Mouse (Mus musculus) adrenal gland, adult 2 months (tissue): ENCODE data around the gene Ccr10. TPM values are rescaled to one million over a fixed set of nuclear protein-coding genes. Genes with fewer than 3 reads are reported as not detected.
"Not testable (repeated sequence)": the region's sequence is repeated elsewhere in the genome, so short reads cannot be mapped to it uniquely, and the experiment has no call there.

ENCODE experiments used
- DNase-seq: peaks from one replicate; pipeline ENCODE4 v3.0.0; 2021
- microRNA-seq, 2 experiments: library from miRNA; unstranded; fragments of <30 nt; microRNA quantifications; one replicate each; pipeline ENCODE4 v1.2.0; 2021
- polyA plus RNA-seq: library from polyadenylated mRNA; depleted of rRNA; stranded (reverse); fragments of >200 nt; gene quantifications from 2 replicates; pipeline ENCODE4 v1.2.3, GENCODE M21; 2012; rRNA removed
- total RNA-seq, 2 experiments: library from RNA; stranded (reverse); gene quantifications; 2 replicates each; pipeline ENCODE4 v1.2.3; 2021

Ccr10 gene
- total and polyA plus RNA-seq, 3 experiments: 0.26 to 0.84 (median 0.83) TPM

- DNase-seq: not testable (repeated sequence)
Observed at GRCm38 (mm10) chr11:101125008-101125407, 50.2 kb downstream of the Ccr10 start.

GRCm38 (mm10) chr11:101124494-101124893 is 50.7 kb downstream of the Ccr10 start:
- DNase-seq: not testable (repeated sequence)

Small RNA genes lying within 50 kb of the gene (microRNA-seq; reads per million reads assigned to microRNA genes)
- gene Gm27626: 0 reads per million in 2 experiments

Other genes with a start within 250 kb of the Ccr10 start
- 10 to 100 TPM; 76.6 to 79.4 TPM for gene Stat3, start 235.9 kb downstream of the Ccr10 start, total RNA-seq
- gene Stat3, start 235.9 kb downstream of the Ccr10 start, polyA plus RNA-seq: 45.4 and 54.9 TPM in 2 replicates
- gene Cavin1, start 204.6 kb downstream of the Ccr10 start, total RNA-seq: 100 to 1,000 TPM; 236 to 425 TPM
- gene Cavin1, start 204.6 kb downstream of the Ccr10 start, polyA plus RNA-seq: 193 and 219 TPM in 2 replicates
- gene Atp6v0a1, start 166.0 kb downstream of the Ccr10 start, total RNA-seq: 100 to 1,000 TPM; 116 to 159 TPM
- gene Atp6v0a1, start 166.0 kb downstream of the Ccr10 start, polyA plus RNA-seq: 77.9 and 98.0 TPM in 2 replicates
- 10 to 100 TPM; 38.0 to 42.5 TPM for gene Naglu, start 105.4 kb downstream of the Ccr10 start, total RNA-seq
- 102 and 120 TPM in 2 replicates for gene Naglu, start 105.4 kb downstream of the Ccr10 start, polyA plus RNA-seq
- 1 to 10 TPM; 1.1 to 2.5 TPM for gene Hsd17b1, start 97.0 kb downstream of the Ccr10 start, total RNA-seq
- 2.1 and 2.3 TPM in 2 replicates for gene Hsd17b1, start 97.0 kb downstream of the Ccr10 start, polyA plus RNA-seq
- gene Coasy, start 92.9 kb downstream of the Ccr10 start, total RNA-seq: 10 to 100 TPM; 86.9 to 90.5 TPM
- 178 and 187 TPM in 2 replicates for gene Coasy, start 92.9 kb downstream of the Ccr10 start, polyA plus RNA-seq
- 10 to 100 TPM; 57.8 to 72.3 TPM for gene Mlx, start 88.2 kb downstream of the Ccr10 start, total RNA-seq
- gene Mlx, start 88.2 kb downstream of the Ccr10 start, polyA plus RNA-seq: 36.3 and 42.4 TPM in 2 replicates
- 1 to 10 TPM; 3.6 to 5.9 TPM for gene Psmc3ip, start 80.0 kb downstream of the Ccr10 start, total RNA-seq
- 0.38 and 0.71 TPM in 2 replicates for gene Psmc3ip, start 80.0 kb downstream of the Ccr10 start, polyA plus RNA-seq
- 10 to 100 TPM; 50.7 to 50.9 TPM for gene Retreg3, start 55.5 kb downstream of the Ccr10 start, total RNA-seq
- gene Retreg3, start 55.5 kb downstream of the Ccr10 start, polyA plus RNA-seq: 41.7 and 46.9 TPM in 2 replicates
- gene Tubg1, start 55.5 kb downstream of the Ccr10 start, total RNA-seq: 10 to 100 TPM; 42.9 to 43.0 TPM
- 15.2 and 42.7 TPM in 2 replicates for gene Tubg1, start 55.5 kb downstream of the Ccr10 start, polyA plus RNA-seq
- gene Tubg2, start 19.5 kb downstream of the Ccr10 start, total RNA-seq: 1 to 10 TPM; 6.2 to 7.5 TPM
- 5.5 and 6.0 TPM in 2 replicates for gene Tubg2, start 19.5 kb downstream of the Ccr10 start, polyA plus RNA-seq
- gene Cntnap1, start 4.9 kb downstream of the Ccr10 start, total RNA-seq: 1 to 10 TPM; 6.8 TPM
- gene Cntnap1, start 4.9 kb downstream of the Ccr10 start, polyA plus RNA-seq: 9.3 and 9.4 TPM in 2 replicates
- gene Plekhh3, start 4.1 kb downstream of the Ccr10 start, total RNA-seq: 10 to 100 TPM; 19.4 to 39.7 TPM
- gene Plekhh3, start 4.1 kb downstream of the Ccr10 start, polyA plus RNA-seq: 112 and 122 TPM in 2 replicates
- 10 to 100 TPM; 31.3 to 35.0 TPM for gene Ezh1, start 51.0 kb upstream of the Ccr10 start, total RNA-seq
- gene Ezh1, start 51.0 kb upstream of the Ccr10 start, polyA plus RNA-seq: 17.1 and 20.1 TPM in 2 replicates
- 10 to 100 TPM; 46.5 to 46.9 TPM for gene Ramp2, start 70.6 kb upstream of the Ccr10 start, total RNA-seq
- 109 and 114 TPM in 2 replicates for gene Ramp2, start 70.6 kb upstream of the Ccr10 start, polyA plus RNA-seq
- gene Vps25, start 78.3 kb upstream of the Ccr10 start, total RNA-seq: 100 to 1,000 TPM; 102 to 116 TPM
- gene Vps25, start 78.3 kb upstream of the Ccr10 start, polyA plus RNA-seq: 186 and 204 TPM in 2 replicates
- gene Wnk4, start 85.1 kb upstream of the Ccr10 start, total RNA-seq: 1 to 10 TPM; 2.1 to 3.7 TPM
- gene Wnk4, start 85.1 kb upstream of the Ccr10 start, polyA plus RNA-seq: 0.62 and 0.94 TPM in 2 replicates
- gene Cntd1, start 103.6 kb upstream of the Ccr10 start, total RNA-seq: under 1 TPM; 0.32 to 0.38 TPM
- gene Cntd1, start 103.6 kb upstream of the Ccr10 start, polyA plus RNA-seq: 0.06 and 0.11 TPM in 2 replicates
- 10 to 100 TPM; 68.3 to 84.3 TPM for gene Coa3, start 103.7 kb upstream of the Ccr10 start, total RNA-seq
- 380 and 465 TPM in 2 replicates for gene Coa3, start 103.7 kb upstream of the Ccr10 start, polyA plus RNA-seq
- gene Becn1, start 126.8 kb upstream of the Ccr10 start, total RNA-seq: 100 to 1,000 TPM; 107 to 160 TPM
- gene Becn1, start 126.8 kb upstream of the Ccr10 start, polyA plus RNA-seq: 81.6 and 126 TPM in 2 replicates
- 100 to 1,000 TPM; 129 to 161 TPM for gene Psme3, start 140.8 kb upstream of the Ccr10 start, total RNA-seq
- gene Psme3, start 140.8 kb upstream of the Ccr10 start, polyA plus RNA-seq: 31.7 and 45.2 TPM in 2 replicates
- gene Aoc2, start 149.6 kb upstream of the Ccr10 start, total RNA-seq: 1 to 10 TPM; 4.9 to 5.5 TPM
- 6.3 and 7.7 TPM in 2 replicates for gene Aoc2, start 149.6 kb upstream of the Ccr10 start, polyA plus RNA-seq
- 10 to 100 TPM; 48.4 to 76.6 TPM for gene Aoc3, start 155.2 kb upstream of the Ccr10 start, total RNA-seq
- 69.3 and 101 TPM in 2 replicates for gene Aoc3, start 155.2 kb upstream of the Ccr10 start, polyA plus RNA-seq
- 10 to 100 TPM in 1 of 2 experiments, 1 to 10 TPM in 1; 1.8 to 24.0 TPM for gene G6pc, start 192.1 kb upstream of the Ccr10 start, total RNA-seq
- 0.13 and 0.26 TPM in 2 replicates for gene G6pc, start 192.1 kb upstream of the Ccr10 start, polyA plus RNA-seq
- 10 to 100 TPM; 21.8 to 38.2 TPM for gene Aarsd1, start 242.2 kb upstream of the Ccr10 start, total RNA-seq
- gene Aarsd1, start 242.2 kb upstream of the Ccr10 start, polyA plus RNA-seq: 25.0 and 28.1 TPM in 2 replicates
- gene Gm27029, start 249.4 kb upstream of the Ccr10 start, total RNA-seq: 1 to 10 TPM; 1.9 to 5.6 TPM
- 0.24 TPM in 1 of 2 replicates, not detected in the other for gene Gm27029, start 249.4 kb upstream of the Ccr10 start, polyA plus RNA-seq
- gene Rundc1, start 249.6 kb upstream of the Ccr10 start, total RNA-seq: 10 to 100 TPM; 23.7 to 24.4 TPM
- 22.0 and 22.1 TPM in 2 replicates for gene Rundc1, start 249.6 kb upstream of the Ccr10 start, polyA plus RNA-seq
- 1 to 10 TPM; 2.1 to 4.3 TPM for gene Ptges3l, start 249.9 kb upstream of the Ccr10 start, total RNA-seq
- 0.93 and 1.1 TPM in 2 replicates for gene Ptges3l, start 249.9 kb upstream of the Ccr10 start, polyA plus RNA-seq